Mouse (Mus musculus): ENCODE data around the gene Faap20. TPM values are rescaled to one million over a fixed set of nuclear protein-coding genes. Genes with fewer than 3 reads are reported as not detected.
A peak's percentile ranks its signal among the peaks of the same experiment; 100 is the strongest.

Faap20 gene
- polyA plus RNA-seq, 1 experiment from 2014 or later = 87.8 TPM

DNA sequence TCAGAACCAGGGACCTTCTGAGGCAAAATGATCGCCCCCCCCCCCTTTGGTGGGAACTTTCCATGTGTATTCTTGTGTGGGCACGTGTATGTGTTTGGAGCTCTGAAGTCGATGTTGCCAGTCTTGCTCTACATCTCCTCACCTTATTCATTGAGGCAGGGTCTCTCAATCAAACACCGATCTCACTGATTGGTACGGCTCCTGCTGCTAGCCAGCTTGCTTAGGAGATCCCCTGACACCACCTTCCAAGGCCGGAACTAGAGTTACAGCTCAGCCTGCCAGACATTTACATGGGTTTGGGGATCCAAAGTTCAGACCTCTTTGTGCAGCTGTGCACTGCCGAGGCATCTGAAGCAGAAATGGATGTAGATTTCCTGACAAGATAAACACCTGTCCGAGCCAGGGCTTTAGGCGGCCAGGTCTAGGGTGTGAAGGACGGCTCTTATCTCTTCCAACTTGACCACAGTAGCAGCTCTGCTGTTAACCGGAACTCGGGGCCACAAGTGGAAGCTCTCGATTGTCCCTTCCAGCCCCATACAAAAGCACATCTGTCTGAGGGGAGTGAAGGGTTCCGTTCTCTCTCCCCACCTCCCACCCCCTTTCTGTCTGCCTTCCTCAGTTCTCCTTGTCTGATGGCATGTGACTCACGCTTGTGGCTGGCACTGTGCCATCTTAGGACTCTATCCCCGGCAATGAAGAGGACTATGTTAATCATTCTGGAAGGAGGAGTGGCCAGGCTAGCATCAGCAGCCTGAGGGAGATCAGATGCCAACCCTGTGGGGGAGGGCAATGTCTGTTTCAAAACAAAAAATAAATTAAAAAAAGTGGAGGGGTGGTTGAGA lies 30.5 kb downstream of the Faap20 start:
- DNase-seq (ENCODE audit: low spot score) (no peak), ATAC-seq (replicated peaks; ENCODE audit: insufficient number of reproducible peaks, low FRiP score, low TSS enrichment, low read depth) (no peak)
- WGBS = 83% methylated on average over 16 of the region's 16 CpGs
- no peak overlapping the region for H3K4me3 ChIP-seq (ENCODE audit: low read depth, low read length)
- H3K4me2 ChIP-seq (ENCODE audit: low read depth, low read length) = no peak overlapping the region
- H3K9ac ChIP-seq (replicated peaks; ENCODE audit: low read length) = no peak overlapping the region
- no peaks in the 10 kb centered on the region for H3K36me3 ChIP-seq (replicated peaks; ENCODE audit: control insufficient read depth, insufficient read depth, low read depth, low read length)
- H3K4me1 ChIP-seq (ENCODE audit: control insufficient read depth, insufficient read depth, low read length) = peaks cover 6% of the 10 kb centered on the region
- no peak overlapping the region for H3K27ac ChIP-seq (replicated peaks; ENCODE audit: low read depth, low read length)
- H3K9me3 ChIP-seq (replicated peaks; ENCODE audit: control insufficient read depth, low read length) = no peaks in the 10 kb centered on the region
- H3K27me3 ChIP-seq (ENCODE audit: control insufficient read depth, insufficient read depth, low read length) = no peaks in the 10 kb centered on the region

DNA sequence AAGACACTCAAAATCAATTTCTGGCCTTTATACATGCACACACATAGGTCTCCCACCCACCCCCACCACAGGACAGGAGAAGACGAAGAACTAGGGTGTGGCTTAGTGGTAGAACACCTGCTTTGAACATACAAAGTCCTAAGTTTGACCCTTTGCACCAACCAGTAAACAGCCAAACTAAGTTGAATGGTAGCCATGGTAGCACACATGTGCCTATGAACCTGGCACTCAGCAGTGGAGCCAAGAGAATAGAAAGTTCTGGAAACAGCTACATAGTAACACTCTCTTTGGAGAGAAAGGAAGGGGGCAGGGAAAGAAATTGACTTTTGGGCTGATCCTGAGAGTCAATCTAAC lies 31.1 kb downstream of the Faap20 start:
- no peak for ATAC-seq (replicated peaks; ENCODE audit: insufficient number of reproducible peaks, low FRiP score, low TSS enrichment, low read depth)
- Histone ChIP-seq H3K27ac (replicated peaks; ENCODE audit: low read depth, low read length) (peak overlapping the region; percentile 97; the same call in 1 of the 2 replicates), H3K4me3 (ENCODE audit: low read depth, low read length) (no peak overlapping the region), H3K9me3 (replicated peaks; ENCODE audit: control insufficient read depth, low read length) (no peaks in the 10 kb centered on the region), H3K36me3 (replicated peaks; ENCODE audit: control insufficient read depth, insufficient read depth, low read depth, low read length) (no peaks in the 10 kb centered on the region), H3K4me1 (ENCODE audit: control insufficient read depth, insufficient read depth, low read length) (peaks cover 6% of the 10 kb centered on the region), H3K27me3 (ENCODE audit: control insufficient read depth, insufficient read depth, low read length) (no peaks in the 10 kb centered on the region), H3K9ac (replicated peaks; ENCODE audit: low read length) (no peak overlapping the region), H3K4me2 (ENCODE audit: low read depth, low read length) (no peak overlapping the region)
- no peak for DNase-seq (ENCODE audit: low spot score)
- 82% methylated on average over 1 of the region's 1 CpGs for WGBS

DNA sequence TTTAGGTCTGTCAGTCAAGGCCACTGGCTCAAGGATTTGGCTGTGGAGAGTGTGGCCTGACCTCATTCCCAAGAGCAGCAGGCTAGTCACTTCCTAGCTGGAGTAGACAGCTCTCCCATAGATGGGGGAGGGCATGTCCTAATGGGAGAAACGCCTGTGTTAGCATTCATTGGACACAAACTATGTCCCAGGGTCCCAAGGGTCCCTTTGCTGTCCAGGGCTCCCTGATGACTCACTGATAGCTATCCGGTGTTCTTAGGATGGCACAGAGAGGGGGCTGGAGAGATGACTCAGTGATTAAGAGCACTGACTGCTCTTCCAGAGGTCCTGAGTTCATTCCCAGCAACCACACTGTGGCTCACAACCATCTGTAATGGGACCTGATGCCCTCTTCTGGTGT lies 31.6 kb downstream of the Faap20 start:
- no peak overlapping the region for H3K4me2 ChIP-seq (ENCODE audit: low read depth, low read length)
- no peak overlapping the region for H3K9ac ChIP-seq (replicated peaks; ENCODE audit: low read length)
- H3K9me3 ChIP-seq (replicated peaks; ENCODE audit: control insufficient read depth, low read length) = no peaks in the 10 kb centered on the region
- no peaks in the 10 kb centered on the region for H3K36me3 ChIP-seq (replicated peaks; ENCODE audit: control insufficient read depth, insufficient read depth, low read depth, low read length)
- WGBS = 72% methylated on average over 2 of the region's 2 CpGs
- peaks cover 6% of the 10 kb centered on the region for H3K4me1 ChIP-seq (ENCODE audit: control insufficient read depth, insufficient read depth, low read length)
- ATAC-seq (replicated peaks; ENCODE audit: insufficient number of reproducible peaks, low FRiP score, low TSS enrichment, low read depth) (no peak), DNase-seq (ENCODE audit: low spot score) (no peak)
- no peak overlapping the region for H3K4me3 ChIP-seq (ENCODE audit: low read depth, low read length)
- H3K27me3 ChIP-seq (ENCODE audit: control insufficient read depth, insufficient read depth, low read length) = no peaks in the 10 kb centered on the region
- H3K27ac ChIP-seq (replicated peaks; ENCODE audit: low read depth, low read length) = peak overlapping the region; percentile 97; the same call in 1 of the 2 replicates

DNA sequence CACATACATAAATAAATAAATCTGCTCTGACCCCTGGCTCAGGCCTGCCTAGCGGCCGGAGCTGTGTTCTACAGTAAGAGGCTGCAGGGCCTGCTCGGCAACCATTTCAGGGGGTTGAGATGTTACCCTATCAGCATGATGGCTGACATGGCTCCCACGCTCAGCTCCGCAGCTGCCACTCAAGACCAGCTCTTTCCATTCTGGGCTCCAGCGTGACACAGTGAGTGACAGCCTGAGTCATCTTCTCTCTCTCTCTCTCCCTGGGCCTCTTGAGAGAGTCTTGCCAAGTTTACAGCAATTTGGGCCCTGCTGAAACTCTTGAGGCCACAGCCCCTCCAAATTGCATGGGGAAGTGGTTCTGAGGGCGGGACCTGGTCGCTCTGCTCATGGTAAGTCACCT lies 32.0 kb downstream of the Faap20 start:
- H3K9ac ChIP-seq (replicated peaks; ENCODE audit: low read length) = no peak overlapping the region
- peaks cover 6% of the 10 kb centered on the region for H3K4me1 ChIP-seq (ENCODE audit: control insufficient read depth, insufficient read depth, low read length)
- no peaks in the 10 kb centered on the region for H3K27me3 ChIP-seq (ENCODE audit: control insufficient read depth, insufficient read depth, low read length)
- WGBS = 90% methylated on average over 8 of the region's 8 CpGs
- no peaks in the 10 kb centered on the region for H3K9me3 ChIP-seq (replicated peaks; ENCODE audit: control insufficient read depth, low read length)
- no peak for DNase-seq (ENCODE audit: low spot score)
- H3K36me3 ChIP-seq (replicated peaks; ENCODE audit: control insufficient read depth, insufficient read depth, low read depth, low read length) = no peaks in the 10 kb centered on the region
- H3K27ac ChIP-seq (replicated peaks; ENCODE audit: low read depth, low read length) = peak overlapping the region; percentile 97
- no peak overlapping the region for H3K4me2 ChIP-seq (ENCODE audit: low read depth, low read length)
- no peak for ATAC-seq (replicated peaks; ENCODE audit: insufficient number of reproducible peaks, low FRiP score, low TSS enrichment, low read depth)
- no peak overlapping the region for H3K4me3 ChIP-seq (ENCODE audit: low read depth, low read length)

DNA sequence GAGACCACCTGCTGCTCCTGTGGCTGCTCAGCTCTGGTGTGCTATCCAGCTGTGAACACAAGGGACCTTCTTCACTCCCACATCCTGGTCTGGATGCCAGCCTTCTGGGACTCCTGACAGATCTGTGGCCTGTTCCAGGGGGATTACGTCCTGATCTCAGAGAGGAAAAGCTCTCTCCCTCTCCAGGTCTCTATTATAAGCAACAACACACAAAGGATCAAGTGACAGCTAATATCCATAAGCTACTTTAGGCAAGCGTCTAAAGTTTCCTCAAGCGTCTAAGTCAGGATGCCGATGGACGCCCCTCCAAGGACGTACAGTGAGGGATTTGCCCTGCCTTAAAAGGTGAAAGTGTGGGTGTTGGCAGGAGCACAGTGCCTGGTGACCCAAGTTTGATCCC lies 32.6 kb downstream of the Faap20 start:
- H3K36me3 ChIP-seq (replicated peaks; ENCODE audit: control insufficient read depth, insufficient read depth, low read depth, low read length) = no peaks in the 10 kb centered on the region
- no peak overlapping the region for H3K4me3 ChIP-seq (ENCODE audit: low read depth, low read length)
- ATAC-seq (replicated peaks; ENCODE audit: insufficient number of reproducible peaks, low FRiP score, low TSS enrichment, low read depth) (no peak; the same call in 1 of the 2 replicates), DNase-seq (ENCODE audit: low spot score) (peak; percentile 52)
- peak overlapping the region; percentile 97 for H3K27ac ChIP-seq (replicated peaks; ENCODE audit: low read depth, low read length)
- no peak overlapping the region for H3K4me2 ChIP-seq (ENCODE audit: low read depth, low read length)
- H3K9ac ChIP-seq (replicated peaks; ENCODE audit: low read length) = no peak overlapping the region
- no peaks in the 10 kb centered on the region for H3K9me3 ChIP-seq (replicated peaks; ENCODE audit: control insufficient read depth, low read length)
- H3K4me1 ChIP-seq (ENCODE audit: control insufficient read depth, insufficient read depth, low read length) = peaks cover 6% of the 10 kb centered on the region; the same call in 1 of the 2 replicates
- H3K27me3 ChIP-seq (ENCODE audit: control insufficient read depth, insufficient read depth, low read length) = no peaks in the 10 kb centered on the region
- WGBS = 18% methylated on average over 6 of the region's 6 CpGs

DNA sequence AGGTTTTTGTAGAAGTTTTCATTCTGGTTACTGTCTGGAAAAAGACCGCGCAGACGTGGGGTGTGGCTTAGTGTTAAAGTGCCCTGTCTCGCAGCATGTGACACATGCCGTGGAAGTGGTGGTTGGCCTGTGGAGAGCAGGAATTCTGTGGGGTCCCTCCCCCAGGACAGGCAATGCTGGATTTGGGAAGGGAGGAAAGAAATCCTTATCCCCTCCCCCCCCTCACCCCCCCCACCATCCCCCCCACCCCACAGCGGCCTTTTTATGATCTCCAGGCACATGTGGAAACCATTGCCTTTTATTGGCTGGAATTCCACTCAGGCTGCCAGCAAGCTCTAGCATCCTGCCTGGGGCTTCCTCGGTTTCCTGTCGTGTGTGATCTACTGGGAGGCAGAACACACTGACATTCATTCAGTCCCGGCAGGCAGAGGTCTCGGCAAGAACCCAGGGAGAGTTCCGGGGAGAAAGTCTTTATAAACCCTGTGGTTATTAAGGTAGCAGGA lies 33.5 kb downstream of the Faap20 start:
- Histone ChIP-seq H3K27ac (replicated peaks; ENCODE audit: low read depth, low read length) (peak overlapping the region; percentile 97), H3K36me3 (replicated peaks; ENCODE audit: control insufficient read depth, insufficient read depth, low read depth, low read length) (no peaks in the 10 kb centered on the region), H3K9ac (replicated peaks; ENCODE audit: low read length) (peak overlapping the region; percentile 28; the same call in 1 of the 2 replicates), H3K4me3 (ENCODE audit: low read depth, low read length) (0 out of 2 replicates have a peak overlapping the region, but pooled peaks have one; percentile 15), H3K9me3 (replicated peaks; ENCODE audit: control insufficient read depth, low read length) (no peaks in the 10 kb centered on the region), H3K4me2 (ENCODE audit: low read depth, low read length) (peak overlapping the region; percentile 32), H3K4me1 (ENCODE audit: control insufficient read depth, insufficient read depth, low read length) (peaks cover 6% of the 10 kb centered on the region; the same call in 1 of the 2 replicates), H3K27me3 (ENCODE audit: control insufficient read depth, insufficient read depth, low read length) (no peaks in the 10 kb centered on the region)
- DNase-seq (ENCODE audit: low spot score) (peak; percentile 91), ATAC-seq (replicated peaks; ENCODE audit: insufficient number of reproducible peaks, low FRiP score, low TSS enrichment, low read depth) (peak; percentile 77)
- WGBS = 23% methylated on average over 11 of the region's 11 CpGs

DNA sequence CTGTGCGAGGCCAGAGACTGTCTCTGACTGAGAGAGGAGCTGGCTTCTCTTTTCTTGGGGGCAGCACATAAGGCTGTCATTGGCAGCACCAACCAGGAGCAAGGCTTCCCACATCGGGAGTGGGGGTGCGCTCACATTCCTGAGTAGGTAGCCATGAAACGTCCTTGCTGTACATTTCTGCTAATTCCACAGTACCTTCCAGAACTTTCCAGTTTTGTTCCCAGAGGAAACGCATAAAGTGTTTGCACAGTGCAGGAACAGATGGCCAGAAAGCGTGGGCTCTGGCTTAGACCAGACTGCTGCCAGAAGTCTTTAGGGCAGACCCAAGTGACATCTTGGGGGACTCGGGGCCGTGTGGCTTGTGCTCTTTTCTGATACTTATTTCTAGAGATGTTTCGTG lies 34.0 kb downstream of the Faap20 start:
- ATAC-seq (replicated peaks; ENCODE audit: insufficient number of reproducible peaks, low FRiP score, low TSS enrichment, low read depth) (no peak), DNase-seq (ENCODE audit: low spot score) (peak; percentile 60)
- Histone ChIP-seq H3K4me2 (ENCODE audit: low read depth, low read length) (peak overlapping the region; percentile 32), H3K9ac (replicated peaks; ENCODE audit: low read length) (peak overlapping the region; percentile 28; the same call in 1 of the 2 replicates), H3K36me3 (replicated peaks; ENCODE audit: control insufficient read depth, insufficient read depth, low read depth, low read length) (no peaks in the 10 kb centered on the region), H3K27me3 (ENCODE audit: control insufficient read depth, insufficient read depth, low read length) (no peaks in the 10 kb centered on the region), H3K4me1 (ENCODE audit: control insufficient read depth, insufficient read depth, low read length) (peaks cover 4% of the 10 kb centered on the region; the same call in 1 of the 2 replicates), H3K9me3 (replicated peaks; ENCODE audit: control insufficient read depth, low read length) (no peaks in the 10 kb centered on the region), H3K4me3 (ENCODE audit: low read depth, low read length) (0 out of 2 replicates have a peak overlapping the region, but pooled peaks have one; percentile 15), H3K27ac (replicated peaks; ENCODE audit: low read depth, low read length) (peak overlapping the region; percentile 97)
- WGBS = 34% methylated on average over 9 of the region's 9 CpGs
